In the genomic region with DNA sequence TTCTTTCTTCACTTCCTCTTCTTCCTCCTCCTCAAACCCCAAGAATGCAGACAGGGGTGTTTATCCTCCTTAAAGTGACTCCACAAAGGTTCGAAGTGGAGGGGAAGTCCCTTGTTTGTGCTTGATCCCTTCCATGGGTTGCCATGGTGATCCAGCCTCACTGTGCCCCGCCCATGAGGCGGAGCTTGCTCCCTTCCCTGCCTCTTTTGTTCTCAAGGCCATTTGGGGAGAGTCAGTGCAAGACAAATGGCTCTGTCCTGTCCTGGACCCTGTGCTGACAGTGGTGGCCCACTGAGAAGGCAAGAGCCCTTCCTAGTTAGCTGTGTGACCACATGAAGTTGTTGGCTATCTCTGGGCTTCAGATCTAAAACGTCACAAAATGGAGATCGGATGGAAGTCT, we compare ENCODE assay signal across 8 mouse cellular contexts. TPM values are rescaled to one million over a fixed set of nuclear protein-coding genes. Genes with fewer than 3 reads are reported as not detected.
A peak's percentile ranks its signal among the peaks of the same experiment; 100 is the strongest.
DNase-seq lines count a peak whose midpoint lies in the region; ATAC-seq lines count a peak whose summit lies in the region.

No protein-coding gene starts in this region.

- DNase-seq in 3134 (ENCODE audit: extremely low read depth, insufficient read length, low spot score) (peak; percentile 45), MEL-GATA-1-ER (ENCODE audit: extremely low read depth, low read depth) (peak; percentile 51)
- DNase-seq in heart, postnatal 36 days = peak; percentile 62 to 70
- DNase-seq in limb, embryonic 10.5 days (ENCODE audit: low spot score) = peak; percentile 68
- DNase-seq in midbrain, embryonic 14.5 days = peak; percentile 89
- peak; percentile 51 for DNase-seq in testis, postnatal 14 days (ENCODE audit: low spot score)
- no peak for DNase-seq in cerebellum, postnatal 25 days

- intact Hi-C loops in heart, postnatal 36 days (cut with DNase I) = loop anchor here (1.0 to 5.0 kb wide), 2 partner anchors 50 to 128 kb away; no protein-coding TSS in a partner anchor

- H3K36me3 ChIP-seq in embryonic facial prominence, embryonic 12.5 days = no peaks in the 10 kb centered on the region
- no peaks in the 10 kb centered on the region; the same call in 1 of the 2 replicates for H3K36me3 ChIP-seq in limb, embryonic 10.5 days
- peaks cover 34% of the 10 kb centered on the region for H3K36me3 ChIP-seq in midbrain, embryonic 14.5 days (ENCODE audit: control insufficient read depth, insufficient read depth, low read length)

- 0 out of 2 replicates have a peak, but pooled peaks have one; percentile 12 for ATAC-seq in embryonic facial prominence, embryonic 12.5 days (ENCODE audit: insufficient number of reproducible peaks, insufficient read depth, low FRiP score, low TSS enrichment)
- peak; percentile 49; the same call in 1 of the 2 replicates for ATAC-seq in midbrain, embryonic 14.5 days (ENCODE audit: low FRiP score, low TSS enrichment)

- no peak overlapping the region for H3K9ac ChIP-seq in embryonic facial prominence, embryonic 12.5 days
- H3K9ac ChIP-seq in midbrain, embryonic 14.5 days (replicated peaks; ENCODE audit: low read length) = peak overlapping the region; percentile 1; the same call in 1 of the 2 replicates

- no peaks in the 10 kb centered on the region for H3K9me3 ChIP-seq in embryonic facial prominence, embryonic 12.5 days
- H3K9me3 ChIP-seq in limb, embryonic 10.5 days (replicated peaks) = no peaks in the 10 kb centered on the region
- H3K9me3 ChIP-seq in midbrain, embryonic 14.5 days (ENCODE audit: control insufficient read depth, low read length) = no peaks in the 10 kb centered on the region

- no peaks in the 10 kb centered on the region for H3K27me3 ChIP-seq in embryonic facial prominence, embryonic 12.5 days
- no peaks in the 10 kb centered on the region for H3K27me3 ChIP-seq in limb, embryonic 10.5 days (ENCODE audit: low read depth, poor library complexity, severe bottlenecking)
- H3K27me3 ChIP-seq in midbrain, embryonic 14.5 days (ENCODE audit: control insufficient read depth, insufficient read depth, low read length) = no peaks in the 10 kb centered on the region

- 0 out of 2 replicates have a peak overlapping the region, but pooled peaks have one; percentile 41 for H3K27ac ChIP-seq in embryonic facial prominence, embryonic 12.5 days
- H3K27ac ChIP-seq in limb, embryonic 10.5 days = peak overlapping the region; percentile 72
- H3K27ac ChIP-seq in midbrain, embryonic 14.5 days (replicated peaks; ENCODE audit: low read depth, low read length) = peak overlapping the region; percentile 98

- no peak overlapping the region for H3K4me2 ChIP-seq in embryonic facial prominence, embryonic 12.5 days (replicated peaks)
- peak overlapping the region; percentile 96 for H3K4me2 ChIP-seq in midbrain, embryonic 14.5 days (ENCODE audit: low read length)

- H3K4me1 ChIP-seq in embryonic facial prominence, embryonic 12.5 days = peaks cover 10% of the 10 kb centered on the region
- peaks cover 63% of the 10 kb centered on the region for H3K4me1 ChIP-seq in limb, embryonic 10.5 days
- peaks cover 46% of the 10 kb centered on the region for H3K4me1 ChIP-seq in midbrain, embryonic 14.5 days (ENCODE audit: control insufficient read depth, insufficient read depth, low read length)

- H3K4me3 ChIP-seq in embryonic facial prominence, embryonic 12.5 days = no peak overlapping the region
- no peak overlapping the region; the same call in none of the 2 replicates for H3K4me3 ChIP-seq in limb, embryonic 10.5 days
- H3K4me3 ChIP-seq in midbrain, embryonic 14.5 days (replicated peaks; ENCODE audit: low read depth, low read length) = peak overlapping the region; percentile 63

- WGBS in embryonic facial prominence, embryonic 12.5 days = 21% methylated on average over 5 of the region's 5 CpGs
- 22% methylated on average over 5 of the region's 5 CpGs for WGBS in limb, embryonic 10.5 days
- whole genome bisulfite sequencing in midbrain, embryonic 14.5 days = 7% methylated on average over 5 of the region's 5 CpGs

RNA-seq across cellular contexts. Expression of gene Adgrg3, which starts 16.8 kb away (rescaled TPM):
- polyA plus RNA-seq in embryonic facial prominence, embryonic 12.5 days (2016; fragmentation: Nextera tagmentation; extraction: Ambion mirVana) = 2.9 and 3.9 TPM in 2 replicates
- total RNA-seq in heart, postnatal 36 days (2021) = 1 to 10 TPM; 1.9 to 2.1 TPM
- polyA plus RNA-seq in limb, embryonic 10.5 days (2016; fragmentation: Nextera tagmentation; extraction: Ambion mirVana) = 3.4 and 4.2 TPM in 2 replicates
- polyA plus RNA-seq in midbrain, embryonic 14.5 days (2014; fragmentation: Nextera tagmentation; extraction: Ambion mirVana) = 0.24 and 1.3 TPM in 2 replicates

RNA-seq across cellular contexts. Expression of gene Adgrg1, which starts 26.1 kb away (rescaled TPM):
- 22.3 and 28.2 TPM in 2 replicates for polyA plus RNA-seq in embryonic facial prominence, embryonic 12.5 days (2016; fragmentation: Nextera tagmentation; extraction: Ambion mirVana)
- 10 to 100 TPM; 42.5 to 62.0 TPM for total RNA-seq in heart, postnatal 36 days (2021)
- polyA plus RNA-seq in limb, embryonic 10.5 days (2016; fragmentation: Nextera tagmentation; extraction: Ambion mirVana) = 7.0 and 11.6 TPM in 2 replicates
- polyA plus RNA-seq in midbrain, embryonic 14.5 days (2014; fragmentation: Nextera tagmentation; extraction: Ambion mirVana) = 112 and 165 TPM in 2 replicates

RNA-seq across cellular contexts. Expression of gene Drc7, which starts 54.2 kb away (rescaled TPM):
- 0.17 TPM in 1 of 2 replicates, not detected in the other for polyA plus RNA-seq in embryonic facial prominence, embryonic 12.5 days (2016; fragmentation: Nextera tagmentation; extraction: Ambion mirVana)
- total RNA-seq in heart, postnatal 36 days (2021) = not detected
- 0.23 TPM in 2 replicates for polyA plus RNA-seq in limb, embryonic 10.5 days (2016; fragmentation: Nextera tagmentation; extraction: Ambion mirVana)
- polyA plus RNA-seq in midbrain, embryonic 14.5 days (2014; fragmentation: Nextera tagmentation; extraction: Ambion mirVana) = 1.2 TPM in 2 replicates

Comparison
In these comparisons a context has a peak if more than half of its experiments do, and no peak if none do; other contexts are left out.
1. DNase-seq: peak in 3134 (single experiment), MEL-GATA-1-ER (single experiment), heart, postnatal 36 days (2 of 2), limb, embryonic 10.5 days (single experiment), midbrain, embryonic 14.5 days (single experiment) and testis, postnatal 14 days (single experiment); none in cerebellum, postnatal 25 days (0 of 2).
2. H3K27ac ChIP-seq: peak in every context shown above with its lines; median percentile 98 in midbrain, embryonic 14.5 days; 72 in limb, embryonic 10.5 days; 41 in embryonic facial prominence, embryonic 12.5 days.